Mouse (Mus musculus) MEL (cell line): ENCODE results near the gene Hoxb1. TPM values are rescaled to one million over a fixed set of nuclear protein-coding genes. Genes with fewer than 3 reads are reported as not detected.

Experiments
- DNase-seq: peaks from one replicate; pipeline ENCODE4 v3.0.0; 2011; ENCODE audit warnings: low read depth, low spot score
- H3K27ac ChIP-seq: 2 replicates; pipeline ENCODE4 v1.5.1; 2012; ENCODE audit warnings: low read depth, mild to moderate bottlenecking, control low read depth, low read length, moderate library complexity; ENCODE audit not compliant: control insufficient read depth
- H3K27me3 ChIP-seq, 2 experiments: fragments of 150-350 bp in 1 of 2; sonication (generic) in 1 of 2; 2 replicates each; pipeline ENCODE4 v1.6.1; 2012; ENCODE audit warnings: low read length in 2 of 2, mild to moderate bottlenecking in 2 of 2, improper control_type of control experiment in 1 of 2, moderate library complexity in 1 of 2; ENCODE audit not compliant: insufficient read depth in 2 of 2, control insufficient read depth in 1 of 2
- H3K36me3 ChIP-seq, 2 experiments: 2 replicates each; pipeline ENCODE4 v1.6.1; 2012 to 2014; ENCODE audit warnings: low read length in 2 of 2, improper control_type of control experiment in 1 of 2, inconsistent platforms in 1 of 2, mild to moderate bottlenecking in 1 of 2; ENCODE audit not compliant: insufficient read depth in 2 of 2, control insufficient read depth in 1 of 2
- H3K4me1 ChIP-seq, 2 experiments: fragments of 150-350 bp in 1 of 2; sonication (generic) in 1 of 2; 2 replicates each; pipeline ENCODE4 v1.6.1; 2012; ENCODE audit warnings: low read length in 2 of 2, improper control_type of control experiment in 1 of 2, mild to moderate bottlenecking in 1 of 2; ENCODE audit not compliant: insufficient read depth in 2 of 2, control insufficient read depth in 1 of 2
- H3K4me3 ChIP-seq, 2 experiments: fragments of 150-350 bp in 1 of 2; sonication (generic) in 1 of 2; 2 replicates each; pipeline ENCODE4 v1.5.1; 2012; ENCODE audit warnings: low read depth in 2 of 2, low read length in 2 of 2, mild to moderate bottlenecking in 2 of 2, moderate library complexity in 2 of 2, control low read depth in 1 of 2, improper control_type of control experiment in 1 of 2; ENCODE audit not compliant: control insufficient read depth in 1 of 2, insufficient read depth in 1 of 2
- H3K79me2 ChIP-seq: 2 replicates; pipeline ENCODE4 v1.6.1; 2012; ENCODE audit warnings: mild to moderate bottlenecking, low read length, moderate library complexity; ENCODE audit not compliant: control insufficient read depth, poor library complexity, insufficient read depth
- H3K9ac ChIP-seq: 2 replicates; pipeline ENCODE4 v1.6.1; 2012; ENCODE audit warnings: low read depth, mild to moderate bottlenecking, control low read depth, low read length, moderate library complexity; ENCODE audit not compliant: control insufficient read depth, poor library complexity, severe bottlenecking
- H3K9me3 ChIP-seq: fragments of 150-350 bp; sonication (generic); replicated peaks from 2 replicates; pipeline ENCODE4 v1.6.1; 2012; ENCODE audit warnings: mild to moderate bottlenecking, low read length, improper control_type of control experiment, moderate library complexity; ENCODE audit not compliant: insufficient read depth
- CHD2 ChIP-seq: IDR thresholded peaks from 2 replicates; pipeline ENCODE4 v1.6.1; 2011; ENCODE audit warnings: low read length, improper control_type of control experiment
- ELF1 ChIP-seq: IDR thresholded peaks from 2 replicates; pipeline ENCODE4 v1.6.1; 2014; ENCODE audit warnings: low read depth, mild to moderate bottlenecking, inconsistent platforms, low read length, improper control_type of control experiment, moderate library complexity
- EP300 ChIP-seq, 2 experiments: IDR thresholded peaks; 2 replicates each; pipeline ENCODE4 v1.6.1; 2011; ENCODE audit warnings: improper control_type of control experiment in 2 of 2, low read length in 2 of 2, low read depth in 1 of 2, mild to moderate bottlenecking in 1 of 2
- ETS1 ChIP-seq: IDR thresholded peaks from 2 replicates; pipeline ENCODE4 v1.6.1; 2012; ENCODE audit warnings: low read depth, mild to moderate bottlenecking, inconsistent platforms, low read length, improper control_type of control experiment, moderate library complexity
- GATA1 ChIP-seq: IDR thresholded peaks from 2 replicates; pipeline ENCODE4 v1.6.1; 2011; ENCODE audit warnings: low read depth, low read length, improper control_type of control experiment
- HCFC1 ChIP-seq: IDR thresholded peaks from 2 replicates; pipeline ENCODE4 v1.6.1; 2012; ENCODE audit warnings: low read depth, mild to moderate bottlenecking, inconsistent platforms, low read length, improper control_type of control experiment, moderate library complexity
- KAT2A ChIP-seq: conservative IDR thresholded peaks from 2 replicates; pipeline ENCODE4 v1.6.1; 2012; ENCODE audit warnings: low read depth, low read length, improper control_type of control experiment, inconsistent platforms
- MAFK ChIP-seq: IDR thresholded peaks from 2 replicates; pipeline ENCODE4 v1.6.1; 2011; ENCODE audit warnings: low read depth, mild to moderate bottlenecking, low read length, improper control_type of control experiment, borderline replicate concordance
- MAX ChIP-seq: IDR thresholded peaks from 2 replicates; pipeline ENCODE4 v1.6.1; 2011; ENCODE audit warnings: low read length, improper control_type of control experiment
- MAZ ChIP-seq: IDR thresholded peaks from 2 replicates; pipeline ENCODE4 v1.6.1; 2012; ENCODE audit warnings: low read depth, mild to moderate bottlenecking, inconsistent platforms, low read length, improper control_type of control experiment
- MEF2A ChIP-seq: IDR thresholded peaks from 2 replicates; pipeline ENCODE4 v1.6.1; 2014; ENCODE audit warnings: low read depth, mild to moderate bottlenecking, inconsistent platforms, low read length, improper control_type of control experiment; ENCODE audit not compliant: poor library complexity, insufficient replicate concordance, severe bottlenecking; ENCODE audit errors: extremely low read depth
- MXI1 ChIP-seq: IDR thresholded peaks from 2 replicates; pipeline ENCODE4 v1.6.1; 2011; ENCODE audit warnings: mild to moderate bottlenecking, low read depth, low read length, improper control_type of control experiment
- MYC ChIP-seq: IDR thresholded peaks from 2 replicates; pipeline ENCODE4 v1.6.1; 2011; ENCODE audit warnings: low read depth, mild to moderate bottlenecking, low read length, improper control_type of control experiment, moderate library complexity
- POLR2A ChIP-seq, 2 experiments: IDR thresholded peaks; 2 replicates each; pipeline ENCODE4 v1.6.1; 2011 to 2012; ENCODE audit warnings: low read length in 2 of 2, mild to moderate bottlenecking in 2 of 2, control low read depth in 1 of 2, improper control_type of control experiment in 1 of 2, low read depth in 1 of 2, moderate library complexity in 1 of 2; ENCODE audit not compliant: control insufficient read depth in 1 of 2, insufficient read depth in 1 of 2, poor library complexity in 1 of 2
- POLR2AphosphoS2 ChIP-seq: IDR thresholded peaks from 2 replicates; pipeline ENCODE4 v1.6.1; 2011; ENCODE audit warnings: low read length, improper control_type of control experiment
- RCOR1 ChIP-seq: IDR thresholded peaks from 2 replicates; pipeline ENCODE4 v1.6.1; 2012; ENCODE audit warnings: low read depth, mild to moderate bottlenecking, inconsistent platforms, low read length, improper control_type of control experiment
- SIN3A ChIP-seq: IDR thresholded peaks from 2 replicates; pipeline ENCODE4 v1.6.1; 2012; ENCODE audit warnings: low read length, improper control_type of control experiment, inconsistent platforms
- SMC3 ChIP-seq: IDR thresholded peaks from 2 replicates; pipeline ENCODE4 v1.6.1; 2011; ENCODE audit warnings: low read depth, low read length, improper control_type of control experiment
- TAL1 ChIP-seq: IDR thresholded peaks from 2 replicates; pipeline ENCODE4 v1.6.1; 2012; ENCODE audit warnings: mild to moderate bottlenecking, inconsistent platforms, low read length, moderate library complexity, mixed read lengths
- TBP ChIP-seq: IDR thresholded peaks from 2 replicates; pipeline ENCODE4 v1.8.0; 2011; ENCODE audit warnings: low read depth, low read length, improper control_type of control experiment
- TCF12 ChIP-seq: IDR thresholded peaks from 2 replicates; pipeline ENCODE4 v1.6.1; 2014; ENCODE audit warnings: low read depth, mild to moderate bottlenecking, inconsistent platforms, low read length, improper control_type of control experiment, moderate library complexity
- USF1 ChIP-seq: IDR thresholded peaks from 2 replicates; pipeline ENCODE4 v1.6.1; 2014; ENCODE audit warnings: low read depth, mild to moderate bottlenecking, inconsistent platforms, low read length, improper control_type of control experiment, moderate library complexity
- ZNF384 ChIP-seq: IDR thresholded peaks from 2 replicates; pipeline ENCODE4 v1.6.1; 2012; ENCODE audit warnings: low read depth, mild to moderate bottlenecking, inconsistent platforms, low read length, improper control_type of control experiment
- polyA plus RNA-seq, 2 experiments: library from polyadenylated mRNA; stranded (reverse) in 1 of 2; unstranded in 1 of 2; fragments of >175 nt in 1 of 2; fragments of >200 nt in 1 of 2; gene quantifications; 2 replicates each; pipeline versions ENCODE4 v1.2.1 to v1.2.4; 2012; ENCODE audit warnings: low replicate concordance in 2 of 2, low read depth in 1 of 2; ENCODE audit not compliant: insufficient read length in 2 of 2, insufficient read depth in 1 of 2, missing spikeins in 1 of 2
- total RNA-seq: library from RNA; depleted of rRNA; stranded (reverse); fragments of 300-350 nt; gene quantifications from 2 replicates; pipeline ENCODE4 v1.2.3, GENCODE M21; 2012

The Hoxb1 gene
- total and polyA plus RNA-seq, 3 experiments, result not detected

- no peak overlapping the region for H3K27ac ChIP-seq
- no peak for DNase-seq
- no peak overlapping the region for H3K4me3 ChIP-seq
- TF ChIP-seq SIN3A (no peak), SMC3 (no peak), MAZ (no peak), USF1 (no peak), POLR2A (IDR thresholded peaks at IDR 0.05; ENCODE audit: control insufficient read depth in 1 of 2, insufficient read depth in 1 of 2, low read depth in 1 of 2, low read length in 2 of 2, poor library complexity in 1 of 2) (no peak), TAL1 (no peak), KAT2A (no peak), EP300 (IDR thresholded peaks at IDR 0.05; ENCODE audit: low read depth in 1 of 2, low read length in 2 of 2) (no peak), MYC (no peak), MXI1 (no peak), RCOR1 (no peak), TCF12 (no peak), POLR2AphosphoS2 (no peak), ELF1 (no peak), MEF2A (no peak), ETS1 (no peak), TBP (no peak), MAX (no peak)
- H3K36me3 ChIP-seq, result no peaks in the 10 kb centered on the region
- H3K4me1 ChIP-seq, result no peaks in the 10 kb centered on the region
- H3K9ac ChIP-seq, result no peak overlapping the region
- no peaks in the 10 kb centered on the region for H3K9me3 ChIP-seq
- H3K27me3 ChIP-seq, result peaks cover 0 to 3% of the 10 kb centered on the region in 2 experiments; a peak in 2 of 4 replicates
- H3K79me2 ChIP-seq, result no peaks in the 10 kb centered on the region
Measured at GRCm38 (mm10) chr11:96348988-96349387, 16.6 kb upstream of the Hoxb1 start.

GRCm38 (mm10) chr11:96349491-96350340 lies 15.8 kb upstream of the Hoxb1 start:
- H3K4me1 ChIP-seq, result no peaks in the 10 kb centered on the region
- no peak overlapping the region for H3K9ac ChIP-seq
- H3K36me3 ChIP-seq, result no peaks in the 10 kb centered on the region
- H3K27me3 ChIP-seq, result peaks cover 0 to 3% of the 10 kb centered on the region in 2 experiments; a peak in 2 of 4 replicates
- no peak overlapping the region for H3K4me3 ChIP-seq
- no peak overlapping the region for H3K27ac ChIP-seq
- DNase-seq, result no peak
- no peaks in the 10 kb centered on the region for H3K79me2 ChIP-seq
- TF ChIP-seq MAFK (no peak), ZNF384 (no peak), GATA1 (no peak), CHD2 (no peak), KAT2A (no peak), MEF2A (no peak), TAL1 (no peak), HCFC1 (no peak), MXI1 (no peak)
- H3K9me3 ChIP-seq, result no peaks in the 10 kb centered on the region
